Mouse (Mus musculus) heart, adult 2 months (tissue): ENCODE data around the gene F2rl2. TPM values are rescaled to one million over a fixed set of nuclear protein-coding genes. Genes with fewer than 3 reads are reported as not detected.
A peak's percentile ranks its signal among the peaks of the same experiment; 100 is the strongest.

ENCODE experiments used
- DNase-seq, 2 experiments: peaks; one replicate each; pipeline ENCODE4 v3.0.0; 2021
- H3K27ac ChIP-seq: fragments of 200-600 bp; 2 replicates; pipeline ENCODE4 v1.8.1; 2022
- H3K27me3 ChIP-seq: fragments of 200-500 bp; 2 replicates; pipeline ENCODE4 v1.6.1; 2012; ENCODE audit warnings: mild to moderate bottlenecking, low read length, inconsistent platforms, mixed read lengths; ENCODE audit not compliant: control insufficient read depth, insufficient read depth
- H3K36me3 ChIP-seq: fragments of 200-500 bp; 2 replicates; pipeline ENCODE4 v1.6.1; 2012; ENCODE audit warnings: low read length, inconsistent platforms; ENCODE audit not compliant: control insufficient read depth, insufficient read depth
- H3K4me1 ChIP-seq: fragments of 200-500 bp; 2 replicates; pipeline ENCODE4 v1.6.1; 2011; ENCODE audit warnings: low read length; ENCODE audit not compliant: control insufficient read depth, insufficient read depth
- H3K4me3 ChIP-seq: fragments of 200-600 bp; 2 replicates; pipeline ENCODE4 v1.8.1; 2022
- H3K79me2 ChIP-seq: fragments of 200-500 bp; replicated peaks from 2 replicates; pipeline ENCODE4 v1.6.1; 2012; ENCODE audit warnings: mild to moderate bottlenecking, inconsistent platforms, low read length, moderate library complexity, mixed read lengths; ENCODE audit not compliant: control insufficient read depth, insufficient read depth
- H3K9ac ChIP-seq: fragments of 200-500 bp; 2 replicates; pipeline ENCODE4 v1.6.1; 2012; ENCODE audit warnings: low read depth, mild to moderate bottlenecking, control low read depth, inconsistent platforms, low read length, mixed read lengths
- CTCF ChIP-seq: fragments of 200-600 bp; IDR thresholded peaks from 2 replicates; pipeline ENCODE4 v1.8.1; 2022; ENCODE audit warnings: antibody characterized with exemption, mild to moderate bottlenecking, moderate library complexity
- EP300 ChIP-seq: fragments of 200-500 bp; IDR thresholded peaks from 2 replicates; pipeline ENCODE4 v1.6.1; 2011; ENCODE audit warnings: low read depth, low read length, control low read depth; ENCODE audit not compliant: insufficient read depth
- POLR2A ChIP-seq: fragments of 200-500 bp; IDR thresholded peaks from 2 replicates; pipeline ENCODE4 v1.6.1; 2011; ENCODE audit warnings: mild to moderate bottlenecking, low read depth, low read length, control low read depth; ENCODE audit not compliant: insufficient read depth
- WGBS: fragments of 180-500 bp; shearing (Covaris S2); methylation state at CpG from one replicate; pipeline ENCODE4 v1.1.7; 2018; 5-methylcytosine and 5-hydroxymethylcytosine counted together
- intact Hi-C: fragments of 180-260 bp; cut with DNase I; formaldehyde crosslinking; loops from one replicate; pipeline ENCODE4 v1.15.1; 2025
- polyA plus RNA-seq: library from polyadenylated mRNA; depleted of rRNA; stranded (reverse); fragments of >200 nt; gene quantifications from 2 replicates; pipeline ENCODE4 v1.2.3, GENCODE M21; 2012
- total RNA-seq, 2 experiments: library from RNA; stranded (reverse); gene quantifications; 2 replicates each; pipeline ENCODE4 v1.2.3; 2021

F2rl2 gene
- total and polyA plus RNA-seq, 3 experiments, result 0.68 to 0.82 TPM; not detected in 1

GRCm38 (mm10) chr13:95712054-95712453 lies 15.4 kb downstream of the F2rl2 start:
- no peak for DNase-seq
- TF ChIP-seq CTCF (no peak), POLR2A (no peak), EP300 (no peak)
- peaks cover 1% of the 10 kb centered on the region for H3K4me1 ChIP-seq
- no peak overlapping the region for H3K4me3 ChIP-seq
- H3K27me3 ChIP-seq, result no peaks in the 10 kb centered on the region; the same call in 1 of the 2 replicates
- no peaks in the 10 kb centered on the region for H3K36me3 ChIP-seq
- H3K79me2 ChIP-seq, result no peaks in the 10 kb centered on the region
- H3K9ac ChIP-seq, result no peak overlapping the region
- intact Hi-C loops, result no loop called here
- no peak overlapping the region for H3K27ac ChIP-seq

GRCm38 (mm10) chr13:95712570-95713268 lies 16.1 kb downstream of the F2rl2 start:
- intact Hi-C loops, result no loop called here
- H3K36me3 ChIP-seq, result no peaks in the 10 kb centered on the region
- 92% methylated on average over 9 of the region's 9 CpGs for WGBS
- no peak overlapping the region for H3K9ac ChIP-seq
- DNase-seq, result no peak
- no peaks in the 10 kb centered on the region; the same call in 1 of the 2 replicates for H3K27me3 ChIP-seq
- TF ChIP-seq CTCF, result no peak
- no peak for TF ChIP-seq POLR2A
- no peak for TF ChIP-seq EP300
- peaks cover 1% of the 10 kb centered on the region for H3K4me1 ChIP-seq
- H3K79me2 ChIP-seq, result no peaks in the 10 kb centered on the region
- H3K4me3 ChIP-seq, result no peak overlapping the region
- no peak overlapping the region for H3K27ac ChIP-seq

DNA sequence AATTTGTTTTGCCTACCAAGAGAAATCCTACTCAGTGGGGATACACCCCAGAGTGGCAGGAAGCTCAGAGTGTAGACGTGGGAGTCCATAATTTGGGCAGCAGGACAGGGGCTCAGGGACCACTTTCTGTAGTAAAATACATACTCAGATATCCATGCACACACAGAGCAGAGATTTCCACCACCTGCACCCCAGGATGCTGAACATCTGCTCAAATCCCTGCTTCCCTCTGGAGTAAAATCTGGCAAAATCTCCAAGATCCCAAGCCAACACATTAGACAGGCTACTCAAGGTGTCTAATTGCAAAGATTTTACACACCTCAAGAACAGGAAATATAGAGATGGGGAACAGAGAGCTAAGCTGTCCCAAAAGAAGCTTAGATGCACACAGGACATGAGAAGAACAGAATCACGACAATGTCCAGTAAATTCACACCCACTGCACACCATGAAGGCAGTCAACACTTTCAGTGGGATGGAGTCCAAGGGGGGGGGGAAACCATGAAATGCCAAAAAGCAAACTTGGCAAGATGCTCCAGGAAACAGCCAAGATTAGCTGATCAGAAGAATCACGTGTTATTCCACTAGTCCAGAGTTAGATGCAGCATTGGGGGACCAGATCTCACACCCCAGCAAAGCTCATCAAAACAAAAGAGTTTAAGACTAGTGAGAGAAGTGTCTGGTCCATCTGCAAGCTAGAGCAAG lies 17.8 kb downstream of the F2rl2 start:
- no peaks in the 10 kb centered on the region for H3K79me2 ChIP-seq
- H3K4me1 ChIP-seq, result peaks cover 1% of the 10 kb centered on the region
- H3K9ac ChIP-seq, result no peak overlapping the region
- no peaks in the 10 kb centered on the region for H3K27me3 ChIP-seq
- no peaks in the 10 kb centered on the region for H3K36me3 ChIP-seq
- 43% methylated on average over 3 of the region's 3 CpGs for WGBS
- H3K27ac ChIP-seq, result no peak overlapping the region
- H3K4me3 ChIP-seq, result no peak overlapping the region
- no peak for TF ChIP-seq CTCF
- TF ChIP-seq POLR2A, result no peak
- no peak for TF ChIP-seq EP300
- no peak for DNase-seq
- intact Hi-C loops, result no loop called here

GRCm38 (mm10) chr13:95715356-95715755 lies 18.7 kb downstream of the F2rl2 start:
- H3K27me3 ChIP-seq, result no peaks in the 10 kb centered on the region
- no peak overlapping the region for H3K27ac ChIP-seq
- no peak overlapping the region for H3K4me3 ChIP-seq
- no peak for TF ChIP-seq CTCF
- no peak for TF ChIP-seq POLR2A
- TF ChIP-seq EP300, result no peak
- no peak for DNase-seq
- H3K79me2 ChIP-seq, result no peaks in the 10 kb centered on the region
- no peaks in the 10 kb centered on the region for H3K36me3 ChIP-seq
- H3K4me1 ChIP-seq, result peaks cover 4% of the 10 kb centered on the region
- intact Hi-C loops, result loop anchor here (5.0 kb wide), 1 partner anchor 48 kb away; no protein-coding TSS in a partner anchor
- 56% methylated on average over 4 of the region's 4 CpGs for whole genome bisulfite sequencing
- H3K9ac ChIP-seq, result no peak overlapping the region

- no peak for TF ChIP-seq POLR2A
- TF ChIP-seq CTCF, result peak; percentile 84
- H3K27me3 ChIP-seq, result no peaks in the 10 kb centered on the region
- H3K4me1 ChIP-seq, result peaks cover 4% of the 10 kb centered on the region
- no peaks in the 10 kb centered on the region for H3K79me2 ChIP-seq
- WGBS, result 51% methylated on average over 14 of the region's 14 CpGs
- no peak overlapping the region for H3K27ac ChIP-seq
- intact Hi-C loops, result loop anchor here (1.0 to 5.0 kb wide), 3 partner anchors 52 to 329 kb away; no protein-coding TSS in a partner anchor
- no peak overlapping the region for H3K4me3 ChIP-seq
- H3K9ac ChIP-seq, result no peak overlapping the region
- H3K36me3 ChIP-seq, result no peaks in the 10 kb centered on the region
- DNase-seq, result peak; percentile 50 to 64
These were observed 22.9 kb downstream of the F2rl2 start for GRCm38 (mm10) chr13:95719320-95720232.
